Mouse (Mus musculus) fat pad, adult 2 months (tissue): ENCODE results near the gene Evl.
"Not testable (repeated sequence)": the region's sequence is repeated elsewhere in the genome, so short reads cannot be mapped to it uniquely, and the experiment has no call there.

ENCODE experiments used
- DNase-seq: peaks from one replicate; pipeline ENCODE4 v3.0.0-alpha.2; 2011; ENCODE audit warnings: low read depth, low spot score; ENCODE audit errors: extremely low read depth

Evl gene

GRCm38 (mm10) chr12:108554120-108554841 is at the start of gene Evl:
TSS of gene Evl (plus strand) at chr12:108554720.
- no peak for DNase-seq

DNA sequence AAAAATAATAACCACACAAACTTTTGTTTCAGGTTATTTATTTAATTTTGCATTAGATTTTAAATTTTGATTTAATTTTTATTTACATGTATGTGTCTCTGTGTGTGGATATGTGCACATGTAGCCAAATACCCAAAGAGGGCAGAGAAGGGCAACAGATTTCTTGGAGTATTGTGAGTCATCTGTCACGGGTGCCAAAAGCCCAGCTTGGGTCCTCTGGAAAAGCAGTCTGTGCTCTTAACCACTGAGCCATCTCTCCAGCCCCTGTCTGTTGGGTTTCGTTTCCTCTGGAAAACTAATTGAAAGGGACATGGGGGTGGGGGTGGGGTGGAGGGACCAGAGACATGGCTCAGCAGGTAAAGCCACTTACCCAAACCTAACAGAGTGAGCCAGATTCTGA is 48.7 kb upstream of the Evl start:
- no peak for DNase-seq

- not testable (repeated sequence) for DNase-seq
Measured at GRCm38 (mm10) chr12:108507046-108507445, 47.5 kb upstream of the Evl start.

DNA sequence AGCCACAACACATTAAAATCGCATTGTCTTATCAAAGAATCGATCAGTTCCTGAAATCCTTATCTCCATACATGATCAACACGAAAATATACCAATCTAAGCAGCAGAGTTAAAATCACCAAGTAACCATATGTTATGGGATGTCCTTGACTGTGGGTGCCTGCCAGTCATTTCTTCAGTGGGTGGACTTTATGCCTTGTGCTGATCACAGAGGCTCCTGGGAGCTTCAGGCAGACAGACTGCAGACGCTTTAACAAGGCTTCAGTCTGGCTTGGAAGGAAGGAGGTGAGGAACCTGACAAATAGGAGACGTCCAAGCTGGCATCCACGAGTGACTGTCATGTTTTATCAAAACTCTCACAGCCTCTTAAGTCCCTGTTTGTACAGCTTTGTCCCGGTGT is 43.9 kb upstream of the Evl start:
- no peak for DNase-seq

DNA sequence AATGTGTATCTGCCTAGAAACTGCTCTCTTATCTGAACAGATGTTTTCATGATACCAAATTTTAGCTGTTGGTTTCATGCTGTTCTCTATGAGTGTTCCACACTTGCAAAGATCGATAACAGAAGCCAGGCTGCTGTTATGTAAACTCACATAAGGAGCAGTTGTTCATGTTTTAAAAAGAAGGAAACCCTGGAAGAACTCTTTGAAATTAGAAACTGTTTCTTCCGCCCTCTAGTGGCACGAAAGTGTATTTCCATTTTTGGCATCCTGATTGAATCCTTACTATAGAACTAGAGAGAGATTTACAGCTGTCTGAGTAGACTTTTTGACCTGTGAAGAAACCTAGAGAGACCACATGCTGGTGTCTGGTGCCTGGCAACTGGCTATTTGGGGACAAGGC is 43.5 kb upstream of the Evl start:
- no peak for DNase-seq

- DNase-seq: no peak
Measured at GRCm38 (mm10) chr12:108515464-108515863, 39.1 kb upstream of the Evl start.

DNA sequence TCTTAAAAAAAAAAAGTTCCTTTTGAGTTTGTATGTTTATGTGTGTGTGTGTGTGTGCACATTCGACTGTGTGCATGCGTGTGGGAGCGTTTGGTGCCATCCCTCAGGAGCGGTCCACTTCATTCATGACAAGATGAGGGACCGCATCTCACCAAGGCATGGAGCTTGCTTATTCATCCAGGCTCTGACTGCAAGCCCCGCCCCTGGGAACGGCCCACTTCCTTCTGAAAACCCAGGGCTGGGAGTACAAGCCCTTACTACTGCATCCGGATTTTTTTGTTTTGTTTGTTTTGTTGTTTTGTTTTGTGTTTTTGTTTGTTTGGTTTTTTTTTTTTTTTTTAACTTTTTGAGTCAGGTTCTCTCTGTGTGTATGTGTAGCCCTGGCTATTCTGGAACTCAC is 35.1 kb upstream of the Evl start:
- no peak for DNase-seq

- DNase-seq: no peak
Measured at GRCm38 (mm10) chr12:108529214-108529613, 25.3 kb upstream of the Evl start.

- no peak for DNase-seq
Measured at GRCm38 (mm10) chr12:108534484-108534883, 20.0 kb upstream of the Evl start.

- DNase-seq: no peak
Measured at GRCm38 (mm10) chr12:108536461-108536860, 18.1 kb upstream of the Evl start.

- no peak for DNase-seq
Measured at GRCm38 (mm10) chr12:108541088-108541487, 13.4 kb upstream of the Evl start.

DNA sequence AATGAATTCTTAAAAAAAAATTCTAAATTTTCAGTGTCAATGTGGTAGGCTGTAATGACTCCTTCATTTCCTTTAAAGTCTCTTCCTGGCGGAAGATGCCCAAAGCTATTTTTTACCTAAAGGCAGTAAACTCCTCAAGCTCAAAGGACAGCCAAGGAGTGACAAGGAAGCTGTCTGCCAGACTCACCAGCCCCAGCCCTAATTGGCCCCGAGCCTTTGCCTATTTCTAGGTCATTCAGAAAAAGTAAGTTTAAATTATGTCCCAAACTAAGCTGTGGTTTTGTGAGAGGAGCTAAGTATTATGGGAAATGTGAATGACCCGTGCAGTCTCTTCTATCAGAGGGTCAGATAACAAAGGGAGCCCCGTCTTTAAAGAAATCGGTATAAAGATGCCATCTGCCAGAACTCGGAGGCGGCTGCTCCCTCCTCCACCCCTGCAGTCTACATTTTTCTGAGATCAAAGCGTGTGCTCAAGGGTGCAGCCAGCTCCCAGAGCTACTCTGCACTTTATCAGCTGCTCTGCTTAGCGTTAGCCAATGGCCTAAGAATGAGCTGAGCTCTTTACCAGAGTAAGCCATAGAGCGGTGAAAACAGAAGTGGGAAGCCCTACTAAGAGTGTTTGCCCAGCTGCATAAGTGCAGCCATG is 7.9 kb upstream of the Evl start:
- DNase-seq: no peak

GRCm38 (mm10) chr12:108547251-108547875 is 7.2 kb upstream of the Evl start:
- DNase-seq: no peak

- no peak for DNase-seq
Measured at GRCm38 (mm10) chr12:108551731-108552130, 2.8 kb upstream of the Evl start.

- DNase-seq: no peak
Measured at GRCm38 (mm10) chr12:108553079-108553478, 1.4 kb upstream of the Evl start.

DNA sequence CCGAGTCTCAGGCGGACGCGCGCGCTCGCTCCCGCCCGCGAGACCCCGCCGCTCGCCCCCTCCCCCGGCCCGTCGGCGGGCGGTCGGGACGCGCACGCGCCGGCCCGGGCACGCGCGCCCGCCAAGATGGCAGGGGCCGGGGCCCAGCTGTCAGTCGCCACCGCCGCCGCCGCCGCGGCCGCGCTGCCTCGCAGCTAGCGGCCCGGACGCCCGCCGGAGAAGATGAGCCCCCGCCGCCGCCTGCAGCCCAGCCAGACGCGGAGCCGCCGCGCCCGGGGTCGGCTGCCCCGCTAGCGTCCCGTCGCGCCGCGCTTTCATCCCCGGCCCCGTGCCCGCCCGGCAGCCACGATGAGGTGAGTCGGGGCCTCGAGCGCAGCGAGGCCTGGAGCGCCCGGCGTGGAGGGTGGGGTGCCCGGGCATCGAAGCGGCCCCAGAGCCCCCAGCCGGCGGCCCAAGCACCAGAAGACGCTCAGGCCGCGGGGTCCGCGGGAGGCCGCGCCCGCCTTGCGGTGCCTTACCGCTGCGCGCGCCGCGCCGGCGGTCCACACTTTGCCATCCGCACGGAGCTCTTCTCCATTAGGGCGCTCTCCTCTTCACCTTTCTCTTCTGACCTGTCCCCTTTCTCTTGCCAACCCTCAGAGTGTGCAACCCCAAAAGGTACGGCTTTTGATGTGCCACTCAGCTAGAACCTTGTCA is 489 bp downstream of the Evl start:
- no peak for DNase-seq

GRCm38 (mm10) chr12:108558194-108558593 is 3.7 kb downstream of the Evl start:
- DNase-seq: no peak

DNA sequence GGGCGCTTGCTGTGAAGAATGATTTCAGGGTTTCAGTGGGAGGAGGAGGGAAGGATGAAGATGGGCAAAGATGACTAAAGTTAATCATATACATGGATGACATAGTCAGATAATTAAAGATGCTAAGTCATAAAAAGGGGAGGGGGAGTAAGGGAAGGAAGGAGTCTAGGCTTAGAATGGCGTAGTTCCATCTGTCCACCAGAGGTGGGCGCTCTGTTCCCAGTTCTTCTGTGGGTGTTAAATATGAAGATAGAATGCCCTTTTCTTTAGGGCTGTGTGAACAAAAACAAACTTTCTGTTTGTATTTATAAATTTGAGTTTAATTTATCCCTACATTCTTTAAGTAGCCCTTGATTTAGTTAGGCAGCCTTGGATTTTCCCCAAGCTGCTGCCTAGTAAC is 8.7 kb downstream of the Evl start:
- no peak for DNase-seq

- DNase-seq: no peak
Measured at GRCm38 (mm10) chr12:108564910-108565506, 10.5 kb downstream of the Evl start.

DNA sequence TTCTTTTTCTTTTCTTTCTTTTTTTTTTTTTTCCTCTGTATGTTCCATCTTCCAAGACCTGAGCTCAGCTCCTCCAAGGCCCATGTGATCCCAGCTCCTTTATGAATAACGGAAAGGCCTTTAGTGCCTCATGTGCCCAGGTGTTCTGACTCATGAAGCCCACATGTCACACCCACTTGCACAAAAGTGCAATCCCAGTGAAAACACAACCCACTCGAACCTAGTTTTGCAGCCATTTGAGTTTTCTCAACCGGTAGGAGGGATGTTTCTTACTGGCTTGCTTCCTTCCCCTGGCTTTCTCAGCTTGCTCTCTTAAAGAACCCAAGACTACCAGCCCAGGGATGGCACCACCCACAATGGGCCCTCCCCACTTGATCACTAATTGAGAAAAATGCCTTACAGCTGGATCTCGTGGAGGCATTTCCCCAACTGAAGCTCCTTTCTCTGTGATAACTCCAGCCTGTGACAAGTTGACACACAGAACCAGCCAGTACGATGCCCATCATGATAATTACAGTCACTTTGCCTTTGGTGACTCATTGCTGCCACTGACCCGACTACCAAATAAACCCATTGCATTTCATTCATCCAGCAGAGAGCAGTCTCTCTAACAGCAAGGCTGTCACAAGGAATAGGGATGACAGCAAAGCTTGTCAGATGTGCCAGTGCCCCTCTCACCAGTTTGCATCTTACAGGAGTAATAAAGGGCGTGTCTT is 24.8 kb downstream of the Evl start:
- no peak for DNase-seq

GRCm38 (mm10) chr12:108583775-108584174 is 29.3 kb downstream of the Evl start:
- DNase-seq: no peak
